Mouse (Mus musculus) MEL (cell line): Measurements from ENCODE around the gene Sh3bp4.

Experiments
- CTCF ChIP-seq, 3 experiments: IDR thresholded peaks in 2 of 3; conservative IDR thresholded peaks in 1 of 3; 2 replicates each; pipeline ENCODE4 v1.5.1; 2011 to 2012; ENCODE audit warnings: low read length in 3 of 3, low read depth in 2 of 3, mild to moderate bottlenecking in 2 of 3, improper control_type of control experiment in 1 of 3, inconsistent platforms in 1 of 3, mixed read lengths in 1 of 3, moderate library complexity in 1 of 3; ENCODE audit not compliant: control insufficient read depth in 1 of 3, insufficient read depth in 1 of 3, poor library complexity in 1 of 3, severe bottlenecking in 1 of 3
- MAFK ChIP-seq: IDR thresholded peaks from 2 replicates; pipeline ENCODE4 v1.6.1; 2011; ENCODE audit warnings: low read depth, mild to moderate bottlenecking, low read length, improper control_type of control experiment, borderline replicate concordance
- NRF1 ChIP-seq: IDR thresholded peaks from 2 replicates; pipeline ENCODE4 v1.6.1; 2014; ENCODE audit warnings: low read depth, mild to moderate bottlenecking, inconsistent platforms, low read length, improper control_type of control experiment, moderate library complexity; ENCODE audit not compliant: poor library complexity, insufficient read depth, severe bottlenecking
- POLR2A ChIP-seq, 2 experiments: IDR thresholded peaks; 2 replicates each; pipeline ENCODE4 v1.6.1; 2011 to 2012; ENCODE audit warnings: low read length in 2 of 2, mild to moderate bottlenecking in 2 of 2, control low read depth in 1 of 2, improper control_type of control experiment in 1 of 2, low read depth in 1 of 2, moderate library complexity in 1 of 2; ENCODE audit not compliant: control insufficient read depth in 1 of 2, insufficient read depth in 1 of 2, poor library complexity in 1 of 2
- ZMIZ1 ChIP-seq: IDR thresholded peaks from 2 replicates; pipeline ENCODE4 v1.6.1; 2012; ENCODE audit warnings: low read depth, mild to moderate bottlenecking, inconsistent platforms, low read length, improper control_type of control experiment, moderate library complexity
- ZNF384 ChIP-seq: IDR thresholded peaks from 2 replicates; pipeline ENCODE4 v1.6.1; 2012; ENCODE audit warnings: low read depth, mild to moderate bottlenecking, inconsistent platforms, low read length, improper control_type of control experiment

DNA sequence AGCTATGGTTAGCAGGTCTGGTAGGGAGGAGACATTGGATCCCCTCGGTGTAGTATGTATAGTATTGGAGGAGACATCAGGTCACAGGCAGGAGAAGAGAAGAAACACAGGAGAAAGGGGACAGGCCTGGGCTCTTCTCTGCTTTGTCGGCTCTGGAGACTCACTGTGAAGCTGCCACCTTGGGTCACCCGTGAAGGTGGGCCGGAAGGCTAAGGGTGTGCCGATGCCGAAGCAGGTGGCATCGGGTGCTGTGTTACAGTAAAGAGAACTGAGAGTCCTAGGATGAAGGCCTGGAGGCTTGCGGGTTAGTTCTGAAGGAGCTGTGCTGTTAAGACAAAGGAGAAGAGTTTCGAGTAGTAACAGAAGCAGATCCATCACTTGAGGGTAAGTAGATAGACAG, 6.6 kb downstream of the Sh3bp4 start:
- TF ChIP-seq ZMIZ1 (no peak), NRF1 (no peak), ZNF384 (no peak), CTCF (IDR thresholded peaks at IDR 0.05 in 2 of 3, conservative IDR thresholded peaks at IDR 0.05 in 1 of 3; ENCODE audit: control insufficient read depth in 1 of 3, insufficient read depth in 1 of 3, low read depth in 2 of 3, low read length in 3 of 3, poor library complexity in 1 of 3, severe bottlenecking in 1 of 3) (no peak), MAFK (no peak), POLR2A (IDR thresholded peaks at IDR 0.05; ENCODE audit: control insufficient read depth in 1 of 2, insufficient read depth in 1 of 2, low read depth in 1 of 2, low read length in 2 of 2, poor library complexity in 1 of 2) (no peak)
